8 mouse cellular contexts compared by ENCODE assay signal in the genomic region with DNA sequence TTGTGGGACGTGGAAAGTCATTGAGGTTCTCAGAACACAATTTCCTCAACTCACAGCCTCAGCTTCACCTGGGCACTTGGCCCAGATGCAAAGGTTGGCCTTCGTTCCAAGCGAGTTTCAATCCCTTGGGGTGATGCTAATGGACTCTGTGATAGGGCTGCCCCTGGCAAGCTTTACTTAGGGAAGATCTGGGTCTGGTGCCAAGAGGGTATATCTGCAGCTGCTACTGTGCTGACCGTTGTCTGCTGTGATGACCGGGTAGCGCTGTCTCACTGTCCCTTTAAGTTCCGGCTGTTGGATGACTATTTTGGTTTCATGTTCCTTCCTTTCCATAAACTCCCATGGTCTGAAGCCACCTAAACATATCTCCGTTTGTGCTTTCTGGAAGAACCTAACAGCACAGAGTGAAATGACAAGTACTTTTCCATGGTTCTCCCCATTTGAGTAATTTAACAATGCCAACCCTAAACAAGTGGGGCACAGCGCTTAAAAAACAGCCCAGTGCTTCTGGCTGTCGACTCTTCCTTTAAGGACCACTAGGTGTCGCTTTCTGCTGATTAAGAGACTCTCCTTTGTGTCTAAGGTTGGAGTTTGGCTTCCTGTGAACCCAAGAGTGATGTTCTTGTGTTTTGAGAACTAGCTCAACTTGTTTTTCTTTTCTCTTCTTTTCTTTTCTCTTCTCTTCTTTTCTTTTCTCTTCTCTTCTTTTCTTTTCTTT. TPM values are rescaled to one million over a fixed set of nuclear protein-coding genes. Genes with fewer than 3 reads are reported as not detected.
DNase-seq lines count a peak whose midpoint lies in the region; ATAC-seq lines count a peak whose summit lies in the region.

No protein-coding gene starts in this region.

- WGBS in forebrain, embryonic 14.5 days = 59% methylated on average over 11 of the region's 11 CpGs
- WGBS in neural tube, embryonic 13.5 days = 53% methylated on average over 11 of the region's 11 CpGs

- no peak overlapping the region for H3K27ac ChIP-seq in forebrain, embryonic 14.5 days (ENCODE audit: low read depth, low read length)
- H3K27ac ChIP-seq in neural tube, embryonic 13.5 days (replicated peaks) = no peak overlapping the region

- intact Hi-C loops in left cerebral cortex, postnatal 4 days (cut with DNase I) = loop anchor here (10.0 kb wide), 3 partner anchors 118 to 312 kb away; a partner anchor contains a TSS

- ATAC-seq in forebrain, embryonic 14.5 days = peak; percentile 79
- peak; percentile 67 for ATAC-seq in neural tube, embryonic 13.5 days (ENCODE audit: low read depth)

- H3K4me1 ChIP-seq in forebrain, embryonic 14.5 days (ENCODE audit: control insufficient read depth, insufficient read depth, low read length) = no peaks in the 10 kb centered on the region
- no peaks in the 10 kb centered on the region for H3K4me1 ChIP-seq in neural tube, embryonic 13.5 days (replicated peaks)

- no peaks in the 10 kb centered on the region for H3K27me3 ChIP-seq in forebrain, embryonic 14.5 days (replicated peaks; ENCODE audit: control insufficient read depth, insufficient read depth, low read length)
- no peaks in the 10 kb centered on the region for H3K27me3 ChIP-seq in neural tube, embryonic 13.5 days

- no peak overlapping the region for H3K4me2 ChIP-seq in forebrain, embryonic 14.5 days (ENCODE audit: low read length)
- no peak overlapping the region for H3K4me2 ChIP-seq in neural tube, embryonic 13.5 days

- no peaks in the 10 kb centered on the region for H3K36me3 ChIP-seq in forebrain, embryonic 14.5 days (ENCODE audit: control insufficient read depth, insufficient read depth, low read length)
- H3K36me3 ChIP-seq in neural tube, embryonic 13.5 days = no peaks in the 10 kb centered on the region

- H3K9ac ChIP-seq in forebrain, embryonic 14.5 days (ENCODE audit: low read length) = no peak overlapping the region
- H3K9ac ChIP-seq in neural tube, embryonic 13.5 days = no peak overlapping the region

- no peak overlapping the region for H3K4me3 ChIP-seq in forebrain, embryonic 14.5 days (ENCODE audit: low read depth, low read length)
- H3K4me3 ChIP-seq in neural tube, embryonic 13.5 days = no peak overlapping the region

- H3K9me3 ChIP-seq in forebrain, embryonic 14.5 days (replicated peaks; ENCODE audit: control insufficient read depth, low read length) = no peaks in the 10 kb centered on the region
- H3K9me3 ChIP-seq in neural tube, embryonic 13.5 days = no peaks in the 10 kb centered on the region

- peak; percentile 29 for DNase-seq in urinary bladder, postnatal 25 days (ENCODE audit: low spot score)
- DNase-seq in urinary bladder, postnatal 10 days (ENCODE audit: low spot score) = no peak
- DNase-seq in c-Kit-positive CD71-positive TER-119-negative erythroid progenitor cells, embryonic 14.5 days (ENCODE audit: low read depth) = peak; percentile 30
- peak; percentile 83 for DNase-seq in forebrain, embryonic 14.5 days (ENCODE audit: low spot score)
- peak; percentile 21 for DNase-seq in kidney, adult 11 months
- DNase-seq in left cerebral cortex, postnatal 4 days = peak; percentile 27
- no peak for DNase-seq in ovary, postnatal 36 days (ENCODE audit: low spot score)

RNA-seq across cellular contexts. Expression of a gene that starts 48.3 kb away (rescaled TPM):
- polyA plus RNA-seq in forebrain, embryonic 14.5 days (2014; fragmentation: Nextera tagmentation; extraction: Ambion mirVana) = 5.2 and 5.5 TPM in 2 replicates
- total RNA-seq in left cerebral cortex, postnatal 4 days (2021) = 1 to 10 TPM; 3.5 to 3.7 TPM
- 2.2 and 2.9 TPM in 2 replicates for polyA plus RNA-seq in neural tube, embryonic 13.5 days (2015; fragmentation: Nextera tagmentation; extraction: Ambion mirVana)

Comparison
In these comparisons a context has a peak if more than half of its experiments do, and no peak if none do; other contexts are left out.
1. DNase-seq: peak in urinary bladder, postnatal 25 days (single experiment), c-Kit-positive CD71-positive TER-119-negative erythroid progenitor cells, embryonic 14.5 days (single experiment), forebrain, embryonic 14.5 days (single experiment), kidney, adult 11 months (single experiment) and left cerebral cortex, postnatal 4 days (single experiment); none in urinary bladder, postnatal 10 days (single experiment) and ovary, postnatal 36 days (single experiment).